Mouse (Mus musculus) bone marrow macrophage, adult 2 months (primary cell): ENCODE measurements at regions not wholly inside any gene's neighbourhood (a gene's known extent, or its start where the extent isn't known, plus 50 kb on each side); places are given as distances from the start of the nearest gene placed in this dataset.

ENCODE experiments used
- CTCF ChIP-seq: IDR thresholded peaks from 2 replicates; pipeline ENCODE4 v1.5.1; 2012; ENCODE audit warnings: low read depth, mild to moderate bottlenecking, low read length, moderate library complexity
- POLR2A ChIP-seq: IDR thresholded peaks from 2 replicates; pipeline ENCODE4 v1.6.1; 2012; ENCODE audit warnings: mild to moderate bottlenecking, low read depth, low read length, borderline replicate concordance

DNA sequence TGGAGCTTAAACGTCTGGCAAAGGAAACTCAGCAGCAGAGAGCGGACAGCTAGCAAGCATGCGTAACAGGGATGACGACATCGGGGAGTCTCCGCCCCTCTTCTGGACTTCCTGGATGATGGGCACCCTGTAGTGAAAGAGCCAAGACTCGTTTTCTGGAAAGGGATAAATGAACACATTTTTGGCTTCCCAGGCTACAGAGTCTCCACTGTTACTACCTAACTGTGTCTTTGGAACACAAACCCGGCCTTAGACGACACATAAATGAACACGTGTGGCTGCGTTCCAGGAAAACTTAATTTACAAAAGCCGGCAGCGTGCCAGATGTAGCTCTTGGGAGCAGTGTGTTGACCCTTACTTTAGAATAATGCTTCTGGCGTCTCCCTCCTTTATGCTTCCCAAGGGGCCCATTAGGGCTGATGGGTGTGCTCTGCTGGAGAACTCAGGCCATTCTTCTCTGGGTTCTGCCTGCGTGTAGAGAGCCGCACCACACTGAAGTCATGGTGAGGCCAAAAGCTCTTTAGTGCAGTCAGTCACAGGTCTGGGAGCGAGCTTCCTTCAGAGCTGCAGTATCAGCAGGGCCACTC lies 103.1 kb downstream of the Mis18a start:
- TF ChIP-seq POLR2A (no peak), CTCF (no peak)
